Mouse (Mus musculus): Measurements from ENCODE around the gene Hoxc11. TPM values are rescaled to one million over a fixed set of nuclear protein-coding genes. Genes with fewer than 3 reads are reported as not detected.

Gene Hoxc11
- total and polyA plus RNA-seq, 3 experiments: not detected

DNA sequence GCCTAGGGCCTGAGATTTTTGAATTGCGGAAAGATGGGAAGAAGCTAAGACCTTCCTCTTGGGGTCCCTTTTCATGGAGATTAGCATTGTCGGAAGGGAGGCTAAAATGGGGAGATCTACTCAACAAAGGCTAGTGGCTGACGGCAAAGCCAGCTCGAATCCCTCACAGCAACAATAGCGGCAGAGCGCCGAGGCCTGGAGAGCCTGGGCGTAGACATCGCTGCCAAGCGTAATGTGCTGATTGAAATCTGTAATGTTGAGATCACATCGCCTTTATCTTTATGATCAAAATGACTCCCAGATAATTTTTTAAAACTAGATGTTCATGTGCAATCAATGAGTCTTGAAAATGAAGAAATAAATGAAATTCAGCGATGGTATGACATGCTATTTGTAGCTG lies 19.8 kb upstream of the Hoxc11 start:
- peaks cover 9% of the 10 kb centered on the region in 2 experiments for H3K27me3 ChIP-seq (ENCODE audit: control insufficient read depth in 1 of 2, insufficient read depth in 2 of 2, low read length in 2 of 2)
- H3K9ac ChIP-seq (ENCODE audit: control insufficient read depth, low read depth, low read length, poor library complexity, severe bottlenecking): no peak overlapping the region
- no peaks in the 10 kb centered on the region for H3K9me3 ChIP-seq (replicated peaks; ENCODE audit: insufficient read depth, low read length)
- no peaks in the 10 kb centered on the region for H3K36me3 ChIP-seq (ENCODE audit: control insufficient read depth in 1 of 2, insufficient read depth in 2 of 2, low read length in 2 of 2)
- H3K79me2 ChIP-seq (ENCODE audit: control insufficient read depth, insufficient read depth, low read length, poor library complexity): no peaks in the 10 kb centered on the region
- no peak for DNase-seq (ENCODE audit: low read depth, low spot score)
- no peak overlapping the region for H3K4me3 ChIP-seq (ENCODE audit: control insufficient read depth in 1 of 2, insufficient read depth in 1 of 2, low read depth in 2 of 2, low read length in 2 of 2)
- H3K4me1 ChIP-seq (ENCODE audit: control insufficient read depth in 1 of 2, insufficient read depth in 2 of 2, low read length in 2 of 2): no peaks in the 10 kb centered on the region
- TF ChIP-seq CHD1 (IDR thresholded peaks at IDR 0.05; ENCODE audit: low read depth, low read length) (no peak), POLR2AphosphoS5 (IDR thresholded peaks at IDR 0.05; ENCODE audit: borderline replicate concordance, low read depth, low read length) (no peak), USF2 (IDR thresholded peaks at IDR 0.05; ENCODE audit: borderline replicate concordance in 1 of 2, insufficient read depth in 1 of 2, low read depth in 1 of 2, low read length in 2 of 2) (no peak), ZC3H11A (IDR thresholded peaks at IDR 0.05; ENCODE audit: low read depth, low read length) (no peak), JUND (IDR thresholded peaks at IDR 0.05; ENCODE audit: low read depth, low read length) (no peak), ELF1 (IDR thresholded peaks at IDR 0.05; ENCODE audit: low read depth, low read length) (no peak), CTCF (IDR thresholded peaks at IDR 0.05 in 2 of 3, conservative IDR thresholded peaks at IDR 0.05 in 1 of 3; ENCODE audit: control insufficient read depth in 1 of 3, insufficient read depth in 1 of 3, low read depth in 2 of 3, low read length in 3 of 3, poor library complexity in 1 of 3, severe bottlenecking in 1 of 3) (no peak), MAX (IDR thresholded peaks at IDR 0.05; ENCODE audit: low read length) (no peak), HCFC1 (IDR thresholded peaks at IDR 0.05; ENCODE audit: low read depth, low read length) (no peak), GABPA (IDR thresholded peaks at IDR 0.05; ENCODE audit: low read depth, low read length) (no peak), POLR2AphosphoS2 (IDR thresholded peaks at IDR 0.05; ENCODE audit: low read length) (no peak)
- no peak overlapping the region for H3K27ac ChIP-seq (ENCODE audit: control insufficient read depth, low read depth, low read length)

GRCm38 (mm10) chr15:102934897-102935296 lies 19.3 kb upstream of the Hoxc11 start:
- Histone ChIP-seq H3K9ac (ENCODE audit: control insufficient read depth, low read depth, low read length, poor library complexity, severe bottlenecking) (no peak overlapping the region), H3K79me2 (ENCODE audit: control insufficient read depth, insufficient read depth, low read length, poor library complexity) (no peaks in the 10 kb centered on the region), H3K27ac (ENCODE audit: control insufficient read depth, low read depth, low read length) (no peak overlapping the region), H3K4me1 (ENCODE audit: control insufficient read depth in 1 of 2, insufficient read depth in 2 of 2, low read length in 2 of 2) (no peaks in the 10 kb centered on the region), H3K27me3 (ENCODE audit: control insufficient read depth in 1 of 2, insufficient read depth in 2 of 2, low read length in 2 of 2) (peaks cover 9% of the 10 kb centered on the region in 2 experiments), H3K4me3 (ENCODE audit: control insufficient read depth in 1 of 2, insufficient read depth in 1 of 2, low read depth in 2 of 2, low read length in 2 of 2) (no peak overlapping the region), H3K36me3 (ENCODE audit: control insufficient read depth in 1 of 2, insufficient read depth in 2 of 2, low read length in 2 of 2) (no peaks in the 10 kb centered on the region), H3K9me3 (replicated peaks; ENCODE audit: insufficient read depth, low read length) (no peaks in the 10 kb centered on the region)
- no peak for DNase-seq (ENCODE audit: low read depth, low spot score)
- TF ChIP-seq KAT2A (conservative IDR thresholded peaks at IDR 0.05; ENCODE audit: low read depth, low read length) (no peak), UBTF (IDR thresholded peaks at IDR 0.05; ENCODE audit: borderline replicate concordance, insufficient read depth, low read depth, low read length) (no peak), HCFC1 (IDR thresholded peaks at IDR 0.05; ENCODE audit: low read depth, low read length) (no peak), TAL1 (IDR thresholded peaks at IDR 0.05; ENCODE audit: low read length) (no peak), JUND (IDR thresholded peaks at IDR 0.05; ENCODE audit: low read depth, low read length) (no peak), SMC3 (IDR thresholded peaks at IDR 0.05; ENCODE audit: low read depth, low read length) (no peak), ETS1 (IDR thresholded peaks at IDR 0.05; ENCODE audit: low read depth, low read length) (no peak), CHD1 (IDR thresholded peaks at IDR 0.05; ENCODE audit: low read depth, low read length) (no peak), MAX (IDR thresholded peaks at IDR 0.05; ENCODE audit: low read length) (no peak), POLR2AphosphoS5 (IDR thresholded peaks at IDR 0.05; ENCODE audit: borderline replicate concordance, low read depth, low read length) (no peak), TCF12 (IDR thresholded peaks at IDR 0.05; ENCODE audit: low read depth, low read length) (no peak), MAFK (IDR thresholded peaks at IDR 0.05; ENCODE audit: borderline replicate concordance, low read depth, low read length) (no peak), POLR2AphosphoS2 (IDR thresholded peaks at IDR 0.05; ENCODE audit: low read length) (no peak), RCOR1 (IDR thresholded peaks at IDR 0.05; ENCODE audit: low read depth, low read length) (no peak), USF1 (IDR thresholded peaks at IDR 0.05; ENCODE audit: low read depth, low read length) (no peak), TBP (IDR thresholded peaks at IDR 0.05; ENCODE audit: low read depth, low read length) (no peak), MAZ (IDR thresholded peaks at IDR 0.05; ENCODE audit: low read depth, low read length) (no peak), BHLHE40 (IDR thresholded peaks at IDR 0.05; ENCODE audit: borderline replicate concordance, low read depth, low read length) (no peak), MYC (IDR thresholded peaks at IDR 0.05; ENCODE audit: low read depth, low read length) (no peak)
